Mouse (Mus musculus) left cerebral cortex, postnatal 14 days (tissue): ENCODE data around the gene Gmpr2. TPM values are rescaled to one million over a fixed set of nuclear protein-coding genes. Genes with fewer than 3 reads are reported as not detected.

Experiments used
- DNase-seq, 2 experiments: peaks; one replicate each; pipeline ENCODE4 v3.0.0; 2021 to 2022; ENCODE audit warnings: low spot score in 2 of 2, mixed read lengths in 1 of 2
- intact Hi-C: fragments of 180-260 bp; cut with DNase I; formaldehyde crosslinking; loops from one replicate; pipeline ENCODE4 v1.15.1; 2025
- total RNA-seq, 2 experiments: library from RNA; stranded (reverse); gene quantifications; 2 replicates each; pipeline ENCODE4 v1.2.3; 2021

Gmpr2 gene
- total RNA-seq, 2 experiments from 2014 or later = 22.7 to 24.6 TPM

DNA sequence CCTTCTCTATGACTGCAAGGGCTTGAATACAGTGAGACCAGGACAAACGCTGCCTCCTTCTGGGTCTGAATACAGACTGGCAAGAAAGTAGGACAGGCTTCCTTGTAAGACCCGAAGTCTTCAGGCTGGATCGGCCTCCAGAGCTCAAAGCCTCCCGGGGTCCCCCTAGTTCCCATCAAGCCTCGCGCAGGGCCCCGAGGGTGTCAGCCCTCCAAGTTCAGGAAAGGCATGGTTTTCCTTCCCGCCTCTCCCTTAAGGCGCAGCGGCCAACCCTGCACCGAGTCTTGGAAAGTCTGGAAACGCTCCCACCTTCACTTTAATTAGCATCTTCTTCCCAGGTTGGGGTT, 282 bp upstream of the Gmpr2 start:
- intact Hi-C loops = no loop called here
- peak in 1 of 2 experiments; percentile 69 for DNase-seq

DNA sequence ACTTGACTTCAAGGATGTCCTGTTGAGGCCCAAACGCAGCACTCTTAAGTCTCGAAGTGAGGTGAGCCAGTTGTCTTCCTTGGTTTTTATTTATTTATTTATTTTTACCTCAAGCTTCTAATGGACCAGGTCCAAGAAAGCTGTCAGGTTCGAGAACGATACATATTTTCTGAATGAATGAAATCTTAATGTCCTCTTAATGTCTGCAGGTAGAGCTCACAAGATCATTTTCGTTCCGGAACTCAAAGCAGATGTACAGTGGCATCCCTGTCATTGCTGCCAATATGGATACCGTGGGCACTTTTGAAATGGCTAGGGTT, 960 bp downstream of the Gmpr2 start:
- intact Hi-C loops = no loop called here
- no peak for DNase-seq

DNA sequence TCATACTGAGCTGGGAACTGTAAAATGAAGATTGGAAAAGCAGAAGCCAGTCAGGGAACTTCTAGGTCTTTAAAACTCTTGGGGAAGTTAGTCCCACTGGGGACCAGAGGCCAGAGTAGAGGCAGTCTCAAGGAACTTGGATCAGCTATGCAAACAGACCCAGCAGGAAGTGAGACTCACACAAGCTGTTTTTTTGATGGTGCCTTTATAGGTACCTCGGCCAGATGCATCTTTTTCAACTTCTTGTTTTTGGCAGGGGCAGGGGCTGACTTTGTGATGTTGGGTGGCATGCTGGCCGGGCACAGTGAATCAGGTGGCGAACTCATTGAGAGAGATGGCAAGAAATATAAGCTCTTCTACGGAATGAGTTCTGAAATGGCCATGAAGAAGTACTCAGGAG, 5.9 kb downstream of the Gmpr2 start:
- intact Hi-C loops = no loop called here
- no peak for DNase-seq

DNA sequence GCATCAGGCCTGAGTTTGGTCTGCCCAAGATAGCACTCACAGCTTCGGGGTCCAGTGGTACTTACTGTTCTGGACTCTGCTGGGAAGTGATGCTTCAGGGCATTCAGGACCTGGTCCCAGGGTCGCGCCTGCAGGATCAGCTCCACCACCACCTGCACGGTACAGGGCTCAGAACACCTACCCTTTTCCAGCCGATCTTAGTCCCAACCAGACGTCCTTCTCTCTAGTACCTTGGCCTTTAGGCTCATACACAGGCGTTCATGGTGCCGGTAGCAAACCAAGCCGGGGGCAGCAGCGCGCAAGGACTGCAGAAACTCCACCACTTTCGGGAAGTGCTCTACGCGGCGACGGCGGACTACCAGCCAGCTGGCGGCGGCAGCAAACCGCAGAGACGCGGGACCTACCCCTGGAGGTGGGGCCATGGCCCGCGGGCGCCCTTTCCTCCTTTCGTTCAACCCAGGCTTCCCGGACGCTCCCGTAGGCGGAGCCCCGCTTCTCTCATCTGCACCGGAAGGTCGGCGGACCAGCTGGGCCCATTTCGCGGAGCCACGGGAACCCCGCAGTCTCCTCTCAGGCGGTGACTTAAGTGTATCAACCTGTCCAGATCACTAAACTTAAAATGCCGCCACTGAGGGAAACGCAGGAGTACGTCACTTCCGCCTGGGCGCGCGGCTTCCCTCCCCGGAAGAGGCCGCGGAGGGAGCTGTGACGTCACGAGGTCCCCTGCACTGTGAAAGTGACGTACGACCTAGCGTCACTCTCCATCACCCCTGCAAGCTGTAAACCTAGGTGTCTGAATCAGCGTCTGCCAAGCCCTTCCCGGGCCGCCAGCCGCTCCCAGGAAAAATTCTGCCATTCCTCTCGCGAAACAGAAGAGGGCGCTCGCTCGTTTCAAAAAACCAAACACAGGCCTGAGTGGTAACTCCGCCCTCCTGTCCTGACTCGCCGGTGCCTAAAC, 9.7 kb downstream of the Gmpr2 start, which contains the start of gene Tinf2:
TSS of gene Tinf2 (minus strand) at position 661 of the 958 bp plus-strand sequence.
- DNase-seq = peak; percentile 97
- intact Hi-C loops = loop anchor here (1.0 to 10.0 kb wide), 2 partner anchors 62 to 233 kb away; no protein-coding TSS in a partner anchor

DNA sequence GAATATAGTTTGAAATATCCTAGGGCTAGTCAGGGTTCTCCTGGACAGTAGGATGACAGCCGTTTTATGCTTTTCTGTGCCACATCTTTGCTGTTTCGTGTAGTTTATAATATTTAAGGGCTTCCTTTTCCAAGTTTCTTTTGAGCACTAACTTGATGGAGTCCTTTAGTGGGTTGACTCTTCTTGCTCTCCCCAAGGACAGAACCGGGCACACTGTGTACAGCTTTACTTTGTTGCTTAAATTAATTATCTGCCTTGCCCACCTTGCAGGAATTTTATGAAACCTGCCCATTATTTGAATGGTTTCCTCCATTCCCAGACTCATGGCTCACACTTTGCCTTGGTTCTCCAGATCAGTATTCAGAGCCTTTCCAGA, 10.4 kb downstream of the Gmpr2 start:
- DNase-seq = no peak
- intact Hi-C loops = loop anchor here (1.0 to 10.0 kb wide), 2 partner anchors 61 to 233 kb away; no protein-coding TSS in a partner anchor

DNA sequence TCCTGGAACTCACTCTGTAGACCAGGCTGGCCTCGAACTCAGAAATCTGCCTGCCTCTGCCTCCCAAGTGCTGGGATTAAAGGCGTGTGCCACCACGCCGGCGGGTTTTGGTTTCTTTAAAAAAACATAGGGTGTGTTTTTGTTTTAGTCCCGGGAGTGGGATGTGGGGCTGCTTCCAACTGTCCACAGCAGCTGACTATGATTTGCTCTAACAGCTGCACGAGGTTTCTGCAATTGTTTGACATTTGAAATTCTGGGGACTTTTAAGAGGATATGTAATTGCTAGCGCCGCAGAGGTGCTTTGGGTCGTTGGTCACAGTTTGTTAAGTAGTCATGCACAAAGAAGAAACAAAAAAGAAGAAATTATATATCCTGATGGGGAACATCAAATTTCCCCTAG, 17.7 kb downstream of the Gmpr2 start:
- intact Hi-C loops = loop anchor here (10.0 kb wide), 1 partner anchor 225 kb away; no protein-coding TSS in a partner anchor
- no peak for DNase-seq

DNA sequence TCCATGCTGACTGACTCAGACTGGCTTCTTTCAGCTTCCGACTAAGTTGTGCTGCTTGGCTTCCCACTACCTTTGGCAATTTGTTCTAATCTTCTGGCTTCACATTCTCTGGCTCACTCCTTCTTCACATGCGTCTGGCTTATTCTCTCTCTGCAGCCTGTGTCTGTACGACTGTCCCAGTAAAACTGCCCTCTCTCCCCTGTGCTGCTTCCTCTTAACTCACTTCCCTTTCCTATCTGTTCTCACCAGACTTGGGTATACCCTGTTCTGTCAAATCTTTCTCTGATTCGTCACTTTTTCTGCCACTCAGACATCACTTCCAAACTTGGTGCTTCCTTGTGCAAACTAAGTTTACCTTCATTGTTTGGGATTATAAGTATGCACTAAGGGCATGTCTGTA, 25.5 kb downstream of the Gmpr2 start:
- intact Hi-C loops = no loop called here
- no peak for DNase-seq

DNA sequence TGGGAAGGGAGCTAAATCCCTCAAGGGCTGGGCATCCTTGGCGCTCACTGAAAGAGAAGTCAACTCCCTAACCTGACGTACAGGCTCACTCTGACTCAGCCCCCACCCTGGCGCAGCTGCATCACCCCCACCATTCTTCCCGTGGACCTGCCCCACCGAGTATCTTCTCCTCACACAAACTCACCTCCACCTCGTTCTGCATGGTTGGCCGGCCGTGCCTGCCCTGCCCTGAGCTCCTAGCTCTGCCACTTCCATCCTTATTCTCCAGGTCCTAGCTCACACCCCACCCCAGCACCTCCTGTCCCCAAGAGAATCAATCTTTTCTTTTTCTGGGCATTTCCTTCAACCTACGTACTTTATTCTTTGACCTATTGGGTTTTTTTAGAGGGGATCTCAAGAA, 29.4 kb downstream of the Gmpr2 start:
- no peak for DNase-seq
- intact Hi-C loops = no loop called here

DNA sequence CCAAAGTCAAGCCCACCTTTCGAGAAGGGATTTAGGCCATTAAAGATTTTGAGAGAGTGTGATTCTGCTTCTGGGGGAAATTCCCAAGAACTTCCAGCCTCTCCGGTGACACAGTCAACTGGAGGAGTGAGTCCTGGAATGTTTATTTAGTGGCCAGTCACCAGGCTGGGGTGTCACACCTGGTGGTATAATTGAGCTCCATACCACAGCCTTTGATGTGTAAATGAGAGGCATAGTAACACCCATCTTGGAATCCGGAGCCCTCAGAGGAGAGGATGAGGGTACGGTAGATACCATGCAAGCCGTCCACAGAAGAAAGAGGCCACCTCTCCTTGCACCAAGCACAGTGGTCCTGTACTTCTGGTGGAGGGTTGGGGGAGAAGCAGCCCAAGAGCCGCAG, 31.0 kb downstream of the Gmpr2 start:
- intact Hi-C loops = no loop called here
- no peak for DNase-seq

DNA sequence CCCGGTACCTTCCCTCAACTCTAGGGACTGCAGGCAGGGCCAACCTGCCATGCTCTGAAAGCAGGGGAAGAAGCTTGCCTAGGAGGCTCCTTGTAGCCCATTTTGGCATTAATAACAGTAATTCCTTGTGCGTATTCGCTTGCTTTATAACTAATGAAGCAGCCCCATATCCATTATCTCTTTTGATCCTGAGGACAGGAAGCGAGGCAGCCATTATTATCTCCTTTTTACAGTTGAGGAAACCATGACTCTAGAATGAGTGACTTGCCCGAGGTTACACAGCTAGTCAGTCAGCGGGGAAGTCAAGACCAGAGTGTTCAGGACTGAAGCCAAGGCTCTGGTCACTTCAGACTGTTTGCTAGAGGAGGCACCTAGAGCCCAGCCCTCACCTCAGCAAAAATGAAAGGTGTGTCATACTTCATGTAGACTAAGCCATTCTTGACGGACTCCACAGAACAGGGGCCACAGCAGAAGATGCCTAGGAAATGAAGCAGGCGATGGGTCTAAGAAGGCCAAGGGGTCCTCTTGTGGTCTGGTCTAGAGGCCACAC, 34.4 kb downstream of the Gmpr2 start:
- intact Hi-C loops = no loop called here
- DNase-seq = no peak

DNA sequence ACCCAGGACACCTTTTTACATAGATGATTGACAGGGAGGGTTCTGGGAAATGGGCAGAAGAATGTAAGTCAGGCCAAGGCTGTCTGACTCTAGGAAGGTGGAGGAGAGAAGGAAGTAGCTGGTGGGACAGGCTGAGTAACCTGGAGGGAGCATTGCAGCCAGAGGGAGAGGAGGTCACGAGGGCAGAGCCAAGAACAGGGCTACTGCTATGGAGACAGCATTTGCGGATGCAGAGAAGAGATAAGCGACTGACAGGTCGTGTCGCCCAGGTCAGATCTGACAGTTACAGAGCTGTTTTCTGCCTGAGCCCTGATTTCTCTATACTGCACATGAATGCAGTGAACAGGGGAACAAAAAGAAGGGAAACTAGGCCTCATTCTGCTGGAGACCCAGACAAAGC, 35.7 kb downstream of the Gmpr2 start:
- DNase-seq = no peak
- intact Hi-C loops = no loop called here

DNA sequence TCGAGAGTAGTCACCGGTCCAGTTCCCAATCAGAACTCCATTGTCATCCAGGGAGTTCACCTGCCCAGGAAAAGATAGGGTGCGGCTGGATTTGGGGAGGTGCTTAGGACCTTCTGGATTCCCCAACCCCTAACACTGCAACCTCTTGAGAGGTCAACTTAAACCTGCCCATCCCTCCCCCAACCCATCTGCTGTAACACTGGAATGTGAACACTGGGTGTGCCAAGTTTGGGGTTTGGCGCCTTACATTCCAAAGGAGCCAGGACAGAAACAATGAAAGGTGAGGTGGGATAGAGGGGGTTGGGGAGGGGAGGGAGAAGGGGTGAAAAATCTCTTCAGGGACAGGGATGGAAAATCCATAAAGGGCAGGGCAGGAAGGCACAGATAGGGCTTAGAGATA, 37.8 kb downstream of the Gmpr2 start:
- intact Hi-C loops = no loop called here
- DNase-seq = no peak

DNA sequence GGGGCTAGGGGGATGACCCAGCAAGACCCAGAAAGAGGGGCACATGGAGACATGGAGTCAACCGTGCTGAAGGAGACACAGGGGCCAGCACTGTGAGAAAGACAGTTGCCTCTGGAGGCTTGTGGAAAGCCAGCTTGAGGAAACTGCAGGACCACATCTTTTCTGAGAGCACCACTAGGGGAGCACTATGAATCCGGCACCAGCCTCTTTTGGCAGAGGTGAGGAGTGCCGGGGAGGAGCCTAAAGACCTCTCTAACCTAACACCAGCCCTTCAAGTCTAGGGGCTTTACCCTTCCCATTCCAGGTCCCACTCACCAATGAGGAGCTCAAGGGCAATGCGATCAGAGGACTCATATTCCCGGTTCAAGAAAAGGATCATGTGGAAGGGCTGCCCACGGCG, 40.0 kb downstream of the Gmpr2 start:
- DNase-seq = no peak
- intact Hi-C loops = no loop called here

DNA sequence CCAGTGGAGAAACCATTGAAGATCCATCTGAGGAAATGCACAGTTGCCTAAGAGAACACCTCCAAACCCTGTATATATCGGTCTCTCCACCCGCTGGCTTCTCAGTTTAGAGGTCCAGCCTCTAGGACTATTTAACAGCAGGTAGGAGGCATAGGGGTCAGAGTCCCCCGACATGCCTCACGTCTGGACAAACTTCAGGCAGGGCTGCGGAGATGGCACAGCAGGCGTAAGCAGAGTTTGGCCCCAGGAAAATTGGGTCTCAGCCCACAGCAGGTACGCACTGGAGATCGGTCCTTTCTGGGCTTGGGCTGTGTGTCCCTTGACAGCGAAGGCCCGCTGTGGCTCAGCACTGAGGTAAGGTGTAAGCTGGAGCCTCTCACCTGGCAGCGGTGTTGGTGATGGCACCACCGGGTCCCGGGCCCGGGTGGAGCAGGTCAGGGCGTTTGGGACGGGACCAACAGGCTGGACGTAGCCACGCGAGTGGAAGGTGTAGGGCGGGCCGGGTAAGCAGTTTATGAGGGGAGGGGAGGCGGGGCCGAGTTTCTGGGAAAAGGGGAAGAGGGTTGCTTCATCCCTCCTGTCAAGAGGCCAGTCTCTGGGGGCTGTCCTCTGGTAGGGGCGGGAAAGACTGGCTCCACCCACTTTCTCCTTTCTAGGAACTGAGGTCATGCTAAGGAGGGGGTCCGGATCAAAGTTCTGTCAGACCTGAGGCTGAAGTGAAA, 41.4 kb downstream of the Gmpr2 start:
- DNase-seq = no peak
- intact Hi-C loops = no loop called here

DNA sequence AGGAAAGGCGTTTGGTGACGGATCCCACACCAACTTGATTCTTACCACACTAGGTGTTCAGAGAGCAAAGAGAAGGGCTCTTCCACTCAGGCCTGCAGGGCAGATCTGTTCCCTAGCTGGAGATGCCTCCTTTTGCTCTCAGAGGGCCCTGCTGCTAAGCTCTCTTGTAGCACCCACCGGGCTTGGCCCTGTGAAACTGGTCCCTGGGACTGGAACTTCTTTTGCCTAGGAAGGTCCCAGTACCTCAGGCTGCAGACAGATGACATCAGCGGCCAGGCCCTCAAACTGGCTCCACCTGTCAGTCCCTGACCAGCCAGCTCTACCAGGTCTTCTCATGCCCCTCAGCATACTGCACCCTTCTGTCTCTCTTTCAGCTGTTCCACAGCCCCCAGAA, 42.0 kb downstream of the Gmpr2 start, which contains the start of gene Tgm1:
TSS of gene Tgm1 (minus strand) at position 198 of the 394 bp plus-strand sequence.
- no peak for DNase-seq
- intact Hi-C loops = no loop called here

DNA sequence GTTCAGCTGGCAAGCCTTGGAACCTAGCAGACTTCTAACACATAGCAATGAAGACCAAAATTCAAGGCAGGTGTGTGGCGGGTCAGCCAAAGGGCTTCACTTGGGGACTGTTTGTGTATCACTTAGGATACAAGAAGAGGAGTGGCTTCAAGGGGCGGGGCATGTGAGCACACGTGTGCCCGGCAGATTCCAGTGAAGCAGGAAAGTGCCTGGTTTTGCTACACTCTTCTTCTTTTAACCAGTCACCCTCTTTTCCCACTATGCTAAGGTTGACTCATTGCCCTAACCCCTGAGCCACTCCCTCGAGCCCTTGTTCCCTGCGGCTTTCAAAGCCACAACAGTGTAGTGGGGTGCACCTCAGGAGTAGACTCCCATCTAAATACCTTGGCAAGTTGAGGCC, 43.2 kb downstream of the Gmpr2 start:
- no peak for DNase-seq
- intact Hi-C loops = no loop called here

DNA sequence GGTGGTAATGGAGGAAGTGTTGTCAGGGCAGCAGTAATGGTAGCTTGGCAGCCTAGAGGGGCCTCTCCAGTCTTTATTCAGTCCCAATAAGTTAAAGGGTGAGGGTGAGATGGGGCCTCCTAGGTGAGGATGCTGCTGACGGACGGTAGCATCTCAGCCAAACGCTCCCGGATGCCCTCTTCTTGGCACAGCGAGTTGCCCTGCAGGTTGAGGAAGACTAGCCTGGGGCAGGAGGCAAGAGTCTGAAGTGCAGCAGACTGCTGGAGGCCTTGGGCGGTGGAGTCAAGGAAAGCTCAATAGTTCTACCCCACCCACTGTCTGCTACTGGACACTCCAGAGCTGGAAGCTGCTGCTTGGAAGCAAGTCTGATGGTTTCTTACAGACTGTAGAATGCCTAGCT, 44.5 kb downstream of the Gmpr2 start:
- no peak for DNase-seq
- intact Hi-C loops = no loop called here

DNA sequence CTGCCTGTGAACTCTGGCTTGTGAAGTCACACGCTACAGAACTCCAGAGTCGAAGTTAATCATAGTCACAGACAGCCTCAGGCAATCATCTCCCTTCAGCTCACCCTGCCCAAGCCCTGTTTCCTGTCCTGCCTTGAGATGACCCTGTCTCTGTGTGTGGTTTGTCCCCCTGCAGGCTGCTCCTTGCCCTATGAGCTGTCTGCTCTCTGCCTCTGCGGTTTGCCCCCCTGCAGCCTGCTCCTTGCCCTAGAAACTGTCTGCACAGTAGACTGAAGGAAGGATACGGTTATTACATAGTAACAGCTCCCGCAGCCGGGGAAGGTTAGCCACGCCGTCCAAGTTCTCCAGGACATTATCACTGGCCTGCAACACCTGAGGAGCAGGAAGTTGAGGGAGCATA, 45.1 kb downstream of the Gmpr2 start:
- intact Hi-C loops = no loop called here
- DNase-seq = no peak

DNA sequence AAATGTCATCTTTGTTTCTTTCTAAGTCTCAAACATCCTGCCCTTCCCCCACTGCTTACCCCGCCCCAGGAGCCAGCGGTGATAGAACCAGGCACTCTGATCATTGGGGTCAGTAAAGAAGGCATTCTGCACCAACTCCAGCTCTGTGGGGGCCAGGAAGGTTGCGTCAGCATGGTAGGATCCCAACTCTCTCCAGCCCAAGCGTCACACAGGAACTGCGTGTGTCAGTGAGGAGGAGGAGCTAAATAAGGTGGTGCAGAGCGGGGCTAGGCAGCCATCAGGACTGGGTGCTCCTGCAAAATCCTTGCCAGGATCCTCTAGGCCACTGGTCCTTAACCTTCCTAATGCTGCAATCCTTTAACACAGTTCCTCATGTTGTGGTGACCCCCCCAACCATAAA, 48.0 kb downstream of the Gmpr2 start:
- intact Hi-C loops = no loop called here
- no peak for DNase-seq

DNA sequence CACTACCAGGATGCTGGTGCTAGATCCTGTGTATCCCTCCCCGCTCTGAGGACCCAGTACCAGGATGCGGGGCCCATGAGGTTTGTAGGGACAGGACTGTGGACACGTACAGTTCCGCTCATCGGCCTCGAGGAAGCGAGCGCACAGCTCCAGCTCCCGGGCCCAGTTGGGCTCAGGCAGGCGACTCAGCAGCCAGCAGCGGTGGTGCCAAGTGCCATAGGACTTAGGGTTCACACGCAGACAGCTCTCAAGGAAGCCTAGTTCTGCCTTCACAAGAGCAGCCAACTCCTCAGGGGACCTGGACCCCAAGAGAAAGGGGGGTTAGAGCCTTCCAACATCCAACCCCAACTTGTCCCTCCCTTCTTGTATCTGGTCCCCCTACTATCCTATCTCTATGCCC, 48.9 kb downstream of the Gmpr2 start:
- intact Hi-C loops = no loop called here

DNA sequence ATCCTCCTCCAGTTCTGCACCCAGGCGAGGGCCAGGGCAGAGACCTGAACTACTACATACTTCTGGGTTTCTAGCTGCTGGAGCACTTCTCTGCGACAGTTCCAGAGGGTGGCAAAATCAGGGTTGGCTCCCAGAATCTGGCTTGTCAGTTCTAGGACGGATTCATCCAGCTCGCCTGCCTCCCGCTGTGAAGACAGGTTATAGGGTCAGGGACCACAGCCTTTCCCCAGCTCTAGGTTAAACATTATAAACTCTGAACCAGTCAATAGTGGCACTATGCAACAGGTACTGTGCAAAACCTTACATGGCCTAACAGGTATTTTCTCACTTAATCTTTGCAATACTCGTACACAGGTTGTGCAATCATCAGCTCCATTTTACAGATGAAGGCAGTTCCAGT, 49.3 kb downstream of the Gmpr2 start:
- no peak for DNase-seq
- intact Hi-C loops = no loop called here

More for the DNA sequence above, 48.9 kb downstream of the Gmpr2 start:
- DNase-seq = no peak
